Mouse (Mus musculus): ENCODE measurements around the gene Dntt.

Dntt gene
- long read RNA-seq, experiment 1: 0 reads
- long read RNA-seq, experiment 2: 0 reads

GRCm38 (mm10) chr19:41029219-41029618 is at the start of gene Dntt:
Gene Dntt (plus strand): TSS chr19:41029275.
- intact Hi-C loops (cut with DNase I): no loop called here

GRCm38 (mm10) chr19:40980671-40981070 is 48.4 kb upstream of the Dntt start:
- intact Hi-C loops (cut with DNase I): no loop called here

DNA sequence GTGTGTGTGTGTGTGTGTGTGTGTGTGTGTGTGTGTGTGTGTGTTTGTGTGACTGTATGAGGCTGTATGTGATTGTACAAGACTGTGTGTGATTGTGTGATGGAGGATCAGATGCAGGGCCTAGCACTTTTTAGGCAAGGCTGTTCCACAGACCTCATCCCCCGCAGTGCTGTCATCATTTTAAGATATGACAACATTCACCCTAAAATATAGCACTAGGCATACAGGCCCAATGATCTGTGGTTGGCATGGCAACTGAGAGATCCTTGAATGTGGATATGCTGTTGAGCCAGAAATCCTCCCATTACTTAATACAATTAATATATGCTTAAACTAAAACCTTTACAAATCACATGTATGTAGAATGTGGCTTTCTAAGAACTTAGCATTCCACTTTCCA is 44.5 kb upstream of the Dntt start:
- intact Hi-C loops (cut with DNase I): no loop called here

GRCm38 (mm10) chr19:40988856-40989255 is 40.2 kb upstream of the Dntt start:
- intact Hi-C loops (cut with DNase I): no loop called here

- intact Hi-C loops (cut with DNase I): no loop called here
Observed at GRCm38 (mm10) chr19:40989961-40990600, 39.0 kb upstream of the Dntt start.

DNA sequence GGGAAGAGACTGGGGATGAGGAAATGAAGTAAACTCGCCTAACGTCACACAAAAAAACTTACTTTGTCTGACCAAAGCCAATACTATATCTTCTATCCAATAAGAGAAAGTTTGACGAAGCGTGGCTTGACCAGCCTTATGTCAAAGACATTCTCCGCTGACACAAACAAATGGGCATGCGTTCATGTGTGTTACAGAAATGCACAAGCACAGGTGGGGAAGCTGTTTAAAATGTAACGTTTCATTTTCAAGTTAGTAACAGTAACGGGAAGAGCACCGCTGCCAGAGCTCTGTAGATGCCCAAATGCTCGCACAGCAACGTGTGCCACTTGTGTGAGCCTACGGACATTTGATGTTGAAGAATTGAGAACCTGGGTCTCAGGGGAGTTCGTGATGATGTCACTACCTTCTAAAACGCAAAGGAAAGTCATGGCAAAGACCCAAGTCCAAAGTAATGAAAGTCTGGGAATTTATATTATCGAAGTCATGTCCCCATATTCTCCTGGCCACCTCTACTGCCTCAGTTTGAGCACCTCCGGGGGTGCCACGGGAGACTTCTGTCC is 38.2 kb upstream of the Dntt start:
- intact Hi-C loops (cut with DNase I): no loop called here

GRCm38 (mm10) chr19:40991626-40992025 is 37.4 kb upstream of the Dntt start:
- intact Hi-C loops (cut with DNase I): no loop called here

GRCm38 (mm10) chr19:40992096-40992495 is 37.0 kb upstream of the Dntt start:
- intact Hi-C loops (cut with DNase I): no loop called here

GRCm38 (mm10) chr19:40992517-40993044 is 36.5 kb upstream of the Dntt start:
- intact Hi-C loops (cut with DNase I): no loop called here

DNA sequence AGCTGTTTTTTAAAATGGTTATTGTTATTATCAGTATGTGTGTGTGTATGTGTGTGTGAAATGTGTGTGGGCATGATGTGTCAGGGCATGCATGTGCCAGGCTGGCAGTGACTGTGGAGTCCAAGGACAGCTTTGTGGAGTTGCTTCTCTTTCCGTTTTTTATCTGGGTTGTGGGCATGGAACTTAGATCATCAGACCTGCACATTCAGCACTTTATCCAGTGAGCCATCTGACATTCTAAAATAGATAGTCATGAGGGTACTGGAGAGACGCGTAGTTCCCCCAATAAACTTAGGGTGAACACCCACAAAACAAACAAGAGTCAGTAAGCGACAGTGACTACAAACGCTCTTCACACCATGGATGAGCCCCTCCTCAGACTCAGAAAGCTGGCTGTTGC is 35.7 kb upstream of the Dntt start:
- intact Hi-C loops (cut with DNase I): no loop called here

GRCm38 (mm10) chr19:40994057-40994585 is 35.0 kb upstream of the Dntt start, which contains the start of gene Blnk:
Gene Blnk (minus strand): TSS chr19:40994535.
- intact Hi-C loops (cut with DNase I): no loop called here

- intact Hi-C loops (cut with DNase I): no loop called here
Observed at GRCm38 (mm10) chr19:40994911-40995310, 34.2 kb upstream of the Dntt start.

- intact Hi-C loops (cut with DNase I): no loop called here
Observed at GRCm38 (mm10) chr19:40995449-40996401, 33.4 kb upstream of the Dntt start.

- intact Hi-C loops (cut with DNase I): no loop called here
Observed at GRCm38 (mm10) chr19:40996722-40997121, 32.4 kb upstream of the Dntt start.

- intact Hi-C loops (cut with DNase I): no loop called here
Observed at GRCm38 (mm10) chr19:40998469-40999170, 30.5 kb upstream of the Dntt start.

DNA sequence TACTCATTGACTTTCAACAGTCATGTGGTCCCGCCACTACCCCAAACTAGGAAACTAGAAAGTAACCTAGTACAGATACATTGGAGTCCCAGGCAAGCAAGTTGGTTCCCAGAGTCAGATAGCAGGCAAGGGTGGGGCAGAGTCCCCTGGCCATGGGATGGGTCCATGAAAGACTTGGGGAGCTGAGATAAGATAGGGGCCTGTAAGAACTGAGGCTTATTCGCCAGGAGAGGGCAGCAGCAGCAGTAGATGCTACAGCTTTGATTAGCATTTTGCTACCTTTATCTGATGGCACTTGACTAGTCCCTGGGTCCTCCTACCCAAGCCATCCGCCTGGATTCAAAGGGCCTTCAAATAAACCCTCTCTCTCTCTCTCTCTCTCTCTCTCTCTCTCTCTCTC is 29.5 kb upstream of the Dntt start:
- intact Hi-C loops (cut with DNase I): no loop called here

- intact Hi-C loops (cut with DNase I): no loop called here
Observed at GRCm38 (mm10) chr19:41003694-41004315, 25.3 kb upstream of the Dntt start.

DNA sequence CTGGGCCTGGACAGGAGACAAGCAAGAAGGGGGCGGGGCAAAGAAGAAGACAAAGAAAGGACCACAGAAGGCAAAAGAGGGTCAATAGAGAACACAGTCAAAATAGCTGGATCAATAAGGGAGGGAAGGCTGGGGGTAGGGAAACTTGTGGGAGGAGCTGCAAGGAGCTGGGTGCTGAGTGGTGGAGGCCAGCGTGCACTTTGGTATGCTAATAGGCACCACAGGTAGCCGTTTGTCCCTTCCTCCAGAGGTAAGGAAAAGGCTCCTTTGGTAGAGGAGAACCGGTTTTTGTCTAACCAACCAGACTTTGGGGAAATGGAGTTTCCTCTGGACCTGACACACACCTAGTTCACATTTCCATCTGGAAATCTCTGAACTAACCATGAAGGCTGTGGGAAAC is 22.5 kb upstream of the Dntt start:
- intact Hi-C loops (cut with DNase I): no loop called here

DNA sequence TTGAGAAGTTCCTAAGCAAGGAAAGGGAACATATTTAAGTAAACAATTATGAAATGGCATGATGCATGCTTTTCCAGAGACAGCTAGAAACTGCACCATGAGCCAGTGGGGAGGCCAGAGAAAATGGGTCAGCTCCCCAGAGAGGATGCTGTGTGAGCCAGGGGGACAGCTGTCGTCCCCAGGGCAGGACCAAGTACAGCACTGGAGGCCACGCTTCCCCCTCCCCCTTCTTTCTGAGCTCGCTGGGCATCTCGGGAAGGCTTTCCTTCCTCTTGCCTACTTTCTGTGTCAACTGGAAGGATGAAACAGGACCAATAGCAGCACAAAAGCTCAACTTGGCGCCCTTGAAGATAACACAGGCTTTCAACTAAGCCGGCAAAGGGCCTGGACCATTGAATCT is 21.7 kb upstream of the Dntt start:
- intact Hi-C loops (cut with DNase I): no loop called here

DNA sequence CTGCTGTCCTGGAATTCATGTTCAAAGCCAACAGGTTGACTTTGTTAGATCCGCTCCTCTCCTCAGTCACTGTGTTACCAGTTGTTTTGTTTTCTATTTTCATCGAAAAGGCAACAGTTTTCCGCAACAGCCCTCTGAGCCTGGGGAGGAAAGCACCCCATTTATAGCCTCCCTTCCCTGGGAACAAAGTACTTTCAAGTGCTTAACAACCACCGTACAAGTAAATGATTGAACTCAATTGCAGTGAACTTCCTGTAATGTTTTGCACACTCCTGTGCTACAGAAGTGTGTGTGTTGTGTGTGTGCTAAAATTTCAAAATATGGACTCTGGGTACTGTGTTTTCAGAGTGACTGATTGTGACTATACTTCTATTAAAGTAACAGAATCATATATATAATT is 21.3 kb upstream of the Dntt start:
- intact Hi-C loops (cut with DNase I): no loop called here
